Mouse (Mus musculus): ENCODE data around the gene 2310030G06Rik. TPM values are rescaled to one million over a fixed set of nuclear protein-coding genes. Genes with fewer than 3 reads are reported as not detected.

The 2310030G06Rik gene
- polyA plus RNA-seq, 1 experiment from 2014 or later: 3.4 TPM

GRCm38 (mm10) chr9:50709108-50709507 lies 37.2 kb downstream of the 2310030G06Rik start:
- Histone ChIP-seq H3K4me3 (ENCODE audit: low read depth, low read length) (no peak overlapping the region), H3K36me3 (replicated peaks; ENCODE audit: control insufficient read depth, insufficient read depth, low read depth, low read length) (no peaks in the 10 kb centered on the region), H3K9ac (replicated peaks; ENCODE audit: low read length) (no peak overlapping the region), H3K27me3 (ENCODE audit: control insufficient read depth, insufficient read depth, low read length) (no peaks in the 10 kb centered on the region), H3K4me2 (ENCODE audit: low read depth, low read length) (no peak overlapping the region), H3K9me3 (replicated peaks; ENCODE audit: control insufficient read depth, low read length) (no peaks in the 10 kb centered on the region), H3K4me1 (ENCODE audit: control insufficient read depth, insufficient read depth, low read length) (no peaks in the 10 kb centered on the region), H3K27ac (replicated peaks; ENCODE audit: low read depth, low read length) (no peak overlapping the region)
- peak; percentile 39 for DNase-seq (ENCODE audit: low spot score)
- WGBS: 40% methylated on average over 2 of the region's 2 CpGs
- no peak for ATAC-seq (replicated peaks; ENCODE audit: insufficient number of reproducible peaks, low FRiP score, low TSS enrichment, low read depth)

- Histone ChIP-seq H3K4me3 (ENCODE audit: low read depth, low read length) (no peak overlapping the region), H3K9ac (replicated peaks; ENCODE audit: low read length) (no peak overlapping the region), H3K4me1 (ENCODE audit: control insufficient read depth, insufficient read depth, low read length) (no peaks in the 10 kb centered on the region), H3K4me2 (ENCODE audit: low read depth, low read length) (no peak overlapping the region), H3K9me3 (replicated peaks; ENCODE audit: control insufficient read depth, low read length) (no peaks in the 10 kb centered on the region), H3K36me3 (replicated peaks; ENCODE audit: control insufficient read depth, insufficient read depth, low read depth, low read length) (no peaks in the 10 kb centered on the region), H3K27ac (replicated peaks; ENCODE audit: low read depth, low read length) (no peak overlapping the region), H3K27me3 (ENCODE audit: control insufficient read depth, insufficient read depth, low read length) (0 out of 2 replicates have a peak, but pooled peaks cover under 1% of the 10 kb centered on the region)
- 68% methylated on average over 6 of the region's 6 CpGs for WGBS
- DNase-seq (ENCODE audit: low spot score) (no peak), ATAC-seq (replicated peaks; ENCODE audit: insufficient number of reproducible peaks, low FRiP score, low TSS enrichment, low read depth) (no peak)
Observed at GRCm38 (mm10) chr9:50704907-50705306, 41.4 kb downstream of the 2310030G06Rik start.

- no peak overlapping the region for H3K4me3 ChIP-seq (ENCODE audit: low read depth, low read length)
- WGBS: 68% methylated on average over 11 of the region's 11 CpGs
- H3K4me1 ChIP-seq (ENCODE audit: control insufficient read depth, insufficient read depth, low read length): peaks cover 4% of the 10 kb centered on the region; the same call in 1 of the 2 replicates
- ATAC-seq (replicated peaks; ENCODE audit: insufficient number of reproducible peaks, low FRiP score, low TSS enrichment, low read depth) (no peak), DNase-seq (ENCODE audit: low spot score) (no peak)
- H3K4me2 ChIP-seq (ENCODE audit: low read depth, low read length): no peak overlapping the region
- H3K36me3 ChIP-seq (replicated peaks; ENCODE audit: control insufficient read depth, insufficient read depth, low read depth, low read length): no peaks in the 10 kb centered on the region; the same call in 1 of the 2 replicates
- no peak overlapping the region for H3K9ac ChIP-seq (replicated peaks; ENCODE audit: low read length)
- peaks cover 3% of the 10 kb centered on the region; the same call in 1 of the 2 replicates for H3K27me3 ChIP-seq (ENCODE audit: control insufficient read depth, insufficient read depth, low read length)
- no peaks in the 10 kb centered on the region for H3K9me3 ChIP-seq (replicated peaks; ENCODE audit: control insufficient read depth, low read length)
- H3K27ac ChIP-seq (replicated peaks; ENCODE audit: low read depth, low read length): no peak overlapping the region
Observed at GRCm38 (mm10) chr9:50700921-50701691, 45.2 kb downstream of the 2310030G06Rik start.

GRCm38 (mm10) chr9:50698418-50699409 lies 47.6 kb downstream of the 2310030G06Rik start:
- peaks cover 3% of the 10 kb centered on the region; the same call in 1 of the 2 replicates for H3K27me3 ChIP-seq (ENCODE audit: control insufficient read depth, insufficient read depth, low read length)
- peak overlapping the region; percentile 99 for H3K4me2 ChIP-seq (ENCODE audit: low read depth, low read length)
- H3K27ac ChIP-seq (replicated peaks; ENCODE audit: low read depth, low read length): no peak overlapping the region
- peak overlapping the region; percentile 53 for H3K4me3 ChIP-seq (ENCODE audit: low read depth, low read length)
- ATAC-seq (replicated peaks; ENCODE audit: insufficient number of reproducible peaks, low FRiP score, low TSS enrichment, low read depth) (0 out of 2 replicates have a peak, but pooled peaks have one; percentile 53), DNase-seq (ENCODE audit: low spot score) (peak; percentile 41)
- H3K9ac ChIP-seq (replicated peaks; ENCODE audit: low read length): peak overlapping the region; percentile 60
- WGBS: 1% methylated on average over 63 of the region's 70 CpGs
- H3K36me3 ChIP-seq (replicated peaks; ENCODE audit: control insufficient read depth, insufficient read depth, low read depth, low read length): no peaks in the 10 kb centered on the region; the same call in 1 of the 2 replicates
- peaks cover 4% of the 10 kb centered on the region; the same call in 1 of the 2 replicates for H3K4me1 ChIP-seq (ENCODE audit: control insufficient read depth, insufficient read depth, low read length)
- H3K9me3 ChIP-seq (replicated peaks; ENCODE audit: control insufficient read depth, low read length): no peaks in the 10 kb centered on the region

GRCm38 (mm10) chr9:50697706-50698041 lies 48.7 kb downstream of the 2310030G06Rik start:
- Histone ChIP-seq H3K4me1 (ENCODE audit: control insufficient read depth, insufficient read depth, low read length) (peaks cover 4% of the 10 kb centered on the region; the same call in 1 of the 2 replicates), H3K27me3 (ENCODE audit: control insufficient read depth, insufficient read depth, low read length) (peaks cover 3% of the 10 kb centered on the region; the same call in 1 of the 2 replicates), H3K4me3 (ENCODE audit: low read depth, low read length) (no peak overlapping the region), H3K36me3 (replicated peaks; ENCODE audit: control insufficient read depth, insufficient read depth, low read depth, low read length) (no peaks in the 10 kb centered on the region; the same call in 1 of the 2 replicates), H3K9me3 (replicated peaks; ENCODE audit: control insufficient read depth, low read length) (no peaks in the 10 kb centered on the region), H3K9ac (replicated peaks; ENCODE audit: low read length) (peak overlapping the region; percentile 50; the same call in 1 of the 2 replicates), H3K4me2 (ENCODE audit: low read depth, low read length) (peak overlapping the region; percentile 43), H3K27ac (replicated peaks; ENCODE audit: low read depth, low read length) (no peak overlapping the region)
- WGBS: 7% methylated on average over 12 of the region's 12 CpGs
- DNase-seq (ENCODE audit: low spot score): peak; percentile 79
- ATAC-seq (replicated peaks; ENCODE audit: insufficient number of reproducible peaks, low FRiP score, low TSS enrichment, low read depth): peak; percentile 74

GRCm38 (mm10) chr9:50696851-50697705 lies 49.3 kb downstream of the 2310030G06Rik start:
- Histone ChIP-seq H3K4me2 (ENCODE audit: low read depth, low read length) (peak overlapping the region; percentile 43), H3K4me3 (ENCODE audit: low read depth, low read length) (no peak overlapping the region), H3K9ac (replicated peaks; ENCODE audit: low read length) (peak overlapping the region; percentile 50; the same call in 1 of the 2 replicates), H3K27me3 (ENCODE audit: control insufficient read depth, insufficient read depth, low read length) (peaks cover 3% of the 10 kb centered on the region; the same call in 1 of the 2 replicates), H3K9me3 (replicated peaks; ENCODE audit: control insufficient read depth, low read length) (no peaks in the 10 kb centered on the region), H3K27ac (replicated peaks; ENCODE audit: low read depth, low read length) (no peak overlapping the region), H3K4me1 (ENCODE audit: control insufficient read depth, insufficient read depth, low read length) (peaks cover 4% of the 10 kb centered on the region; the same call in 1 of the 2 replicates), H3K36me3 (replicated peaks; ENCODE audit: control insufficient read depth, insufficient read depth, low read depth, low read length) (peaks cover under 1% of the 10 kb centered on the region; the same call in 1 of the 2 replicates)
- WGBS: 63% methylated on average over 12 of the region's 12 CpGs
- no peak for DNase-seq (ENCODE audit: low spot score)
- ATAC-seq (replicated peaks; ENCODE audit: insufficient number of reproducible peaks, low FRiP score, low TSS enrichment, low read depth): no peak

- Histone ChIP-seq H3K27me3 (ENCODE audit: control insufficient read depth, insufficient read depth, low read length) (peaks cover 3% of the 10 kb centered on the region; the same call in 1 of the 2 replicates), H3K4me2 (ENCODE audit: low read depth, low read length) (no peak overlapping the region), H3K36me3 (replicated peaks; ENCODE audit: control insufficient read depth, insufficient read depth, low read depth, low read length) (peaks cover 3% of the 10 kb centered on the region; the same call in 1 of the 2 replicates), H3K9me3 (replicated peaks; ENCODE audit: control insufficient read depth, low read length) (no peaks in the 10 kb centered on the region), H3K4me3 (ENCODE audit: low read depth, low read length) (no peak overlapping the region), H3K4me1 (ENCODE audit: control insufficient read depth, insufficient read depth, low read length) (peaks cover 4% of the 10 kb centered on the region; the same call in 1 of the 2 replicates), H3K27ac (replicated peaks; ENCODE audit: low read depth, low read length) (no peak overlapping the region), H3K9ac (replicated peaks; ENCODE audit: low read length) (no peak overlapping the region)
- DNase-seq (ENCODE audit: low spot score) (no peak), ATAC-seq (replicated peaks; ENCODE audit: insufficient number of reproducible peaks, low FRiP score, low TSS enrichment, low read depth) (no peak)
- 86% methylated on average over 6 of the region's 6 CpGs for WGBS
Observed at GRCm38 (mm10) chr9:50695153-50695552, 51.2 kb downstream of the 2310030G06Rik start.

Data from embryonic facial prominence, embryonic 11.5 days (tissue).